Mouse (Mus musculus) thymus, adult 18-20 months (tissue): ENCODE results near the gene Ceacam1.
A peak's percentile ranks its signal among the peaks of the same experiment; 100 is the strongest.
"Not testable (repeated sequence)": the region's sequence is repeated elsewhere in the genome, so short reads cannot be mapped to it uniquely, and the experiment has no call there.

ENCODE experiments used
- DNase-seq, 2 experiments: peaks; one replicate each; pipeline ENCODE4 v3.0.0; 2022; ENCODE audit warnings: mixed read lengths in 2 of 2

Ceacam1 gene

DNA sequence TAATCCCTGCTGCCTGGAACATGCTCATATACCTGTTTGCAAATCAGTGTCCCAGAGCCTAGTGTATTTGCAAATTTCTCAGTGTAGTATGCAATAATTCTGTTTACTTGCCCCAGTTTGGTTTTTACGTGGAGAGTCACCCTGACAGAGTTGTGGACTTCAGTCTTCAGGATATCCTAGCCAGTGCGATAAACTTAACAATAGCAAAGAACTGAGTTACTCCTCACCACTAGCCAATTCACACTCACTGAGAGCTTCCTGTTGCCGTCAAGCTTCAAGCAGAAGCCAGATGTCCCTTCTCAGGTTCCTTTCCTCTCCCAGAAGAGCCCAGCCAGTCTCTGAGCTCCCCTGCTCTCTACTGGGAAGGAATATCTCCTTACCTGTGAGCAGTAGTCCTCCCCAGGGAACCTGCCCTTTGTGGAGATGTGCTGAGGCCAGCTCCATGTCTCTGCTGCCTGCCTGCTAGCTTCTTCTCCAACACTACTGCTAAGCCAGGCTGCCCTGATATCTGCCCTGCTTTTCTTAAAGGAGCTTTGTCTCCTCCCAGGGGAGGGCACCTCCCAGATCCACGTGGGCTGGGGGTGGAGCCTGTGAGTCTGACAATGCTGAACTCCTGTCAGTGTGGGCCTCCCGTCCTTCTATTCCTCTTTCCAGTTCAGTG is at the start of gene Ceacam1:
Ceacam1 (minus strand) TSS at position 513 of the 661 bp plus-strand sequence.
- DNase-seq: peak; percentile 11 to 29

GRCm38 (mm10) chr7:25516070-25516777 is 38.8 kb upstream of the Ceacam1 start:
- DNase-seq: not testable (repeated sequence)

GRCm38 (mm10) chr7:25515667-25516066 is 38.3 kb upstream of the Ceacam1 start:
- not testable (repeated sequence) for DNase-seq

DNA sequence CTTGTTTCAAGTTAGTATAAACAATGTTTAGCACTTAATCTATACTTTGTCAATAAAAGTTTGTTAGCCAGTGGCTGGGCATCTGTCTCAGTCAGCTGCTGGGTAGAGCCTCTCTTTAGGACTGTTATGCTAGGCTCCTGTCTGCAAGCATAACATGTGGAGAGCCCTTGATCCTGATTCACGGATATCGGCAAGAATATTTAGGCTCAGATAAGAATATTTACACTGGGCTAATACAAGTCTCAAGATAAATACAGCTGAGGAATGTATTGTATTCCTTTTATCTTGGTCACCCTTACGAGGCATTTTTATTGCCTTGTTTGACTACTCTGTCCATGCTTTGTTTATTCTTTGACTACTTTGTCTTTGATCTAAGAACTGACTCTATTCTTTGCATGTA is 32.5 kb upstream of the Ceacam1 start:
- no peak for DNase-seq

GRCm38 (mm10) chr7:25494649-25495048 is 17.2 kb upstream of the Ceacam1 start:
- no peak for DNase-seq

DNA sequence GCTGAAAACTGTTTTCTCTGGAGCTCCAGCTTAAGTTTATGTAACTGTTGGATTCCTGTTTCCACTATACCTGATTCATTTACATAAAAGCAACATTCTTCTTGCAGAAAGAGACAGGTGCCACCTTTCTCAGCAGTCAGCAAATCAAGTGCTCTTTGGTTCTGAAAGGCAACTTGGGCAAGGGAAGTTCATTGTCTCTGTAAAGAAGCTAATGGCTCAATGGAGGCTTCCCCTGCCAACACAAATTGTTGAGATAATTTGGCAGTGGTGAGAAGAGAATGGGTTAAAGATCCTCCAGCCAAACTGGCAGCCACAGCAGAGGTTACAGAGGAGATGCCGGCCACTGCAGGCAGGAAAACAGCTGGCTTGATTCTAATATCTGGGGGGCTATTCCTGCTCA is 13.3 kb upstream of the Ceacam1 start:
- not testable (repeated sequence) for DNase-seq

GRCm38 (mm10) chr7:25489382-25489781 is 12.0 kb upstream of the Ceacam1 start:
- not testable (repeated sequence) for DNase-seq

DNA sequence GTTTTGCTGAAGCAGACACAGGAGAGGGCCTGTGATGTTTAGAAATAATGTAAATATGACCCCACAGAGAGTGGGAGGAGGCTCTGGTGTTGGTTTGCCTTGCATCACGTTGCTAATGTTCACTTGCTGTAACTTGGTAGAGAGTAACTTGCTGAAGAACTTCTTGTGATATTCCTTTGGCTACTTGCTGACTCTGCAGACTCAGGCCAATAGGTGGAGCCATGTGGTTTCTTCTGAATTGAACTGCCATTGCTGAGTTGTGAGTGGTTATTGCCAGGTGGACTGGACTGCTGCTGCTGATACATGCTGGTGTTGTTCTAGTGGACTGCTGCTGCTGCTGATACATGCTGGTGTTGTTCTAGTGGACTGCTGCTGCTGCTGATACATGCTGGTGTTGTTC is 8.8 kb upstream of the Ceacam1 start:
- DNase-seq: no peak

- DNase-seq: no peak
Measured at GRCm38 (mm10) chr7:25485061-25485460, 7.7 kb upstream of the Ceacam1 start.

- DNase-seq: no peak
Measured at GRCm38 (mm10) chr7:25483133-25483735, 5.8 kb upstream of the Ceacam1 start.

DNA sequence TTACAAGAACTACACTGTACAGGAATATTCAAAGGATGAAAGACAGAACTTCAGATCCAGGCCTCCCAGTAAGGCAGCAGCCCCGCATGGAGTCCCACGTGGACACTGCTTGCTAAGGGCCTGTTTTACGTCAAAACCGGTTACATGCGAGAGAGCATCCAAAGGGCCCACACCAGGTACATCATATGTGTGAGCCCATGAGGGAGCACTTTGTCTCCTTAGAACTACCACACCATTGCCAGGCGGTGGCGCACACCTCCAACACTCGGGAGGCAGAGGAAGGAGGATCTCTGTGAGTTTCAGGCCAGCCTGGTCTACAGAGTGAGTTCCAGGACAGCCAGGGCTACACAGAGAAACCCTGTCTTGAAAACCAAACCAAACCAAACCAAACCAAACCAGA is 3.4 kb upstream of the Ceacam1 start:
- DNase-seq: not testable (repeated sequence)

DNA sequence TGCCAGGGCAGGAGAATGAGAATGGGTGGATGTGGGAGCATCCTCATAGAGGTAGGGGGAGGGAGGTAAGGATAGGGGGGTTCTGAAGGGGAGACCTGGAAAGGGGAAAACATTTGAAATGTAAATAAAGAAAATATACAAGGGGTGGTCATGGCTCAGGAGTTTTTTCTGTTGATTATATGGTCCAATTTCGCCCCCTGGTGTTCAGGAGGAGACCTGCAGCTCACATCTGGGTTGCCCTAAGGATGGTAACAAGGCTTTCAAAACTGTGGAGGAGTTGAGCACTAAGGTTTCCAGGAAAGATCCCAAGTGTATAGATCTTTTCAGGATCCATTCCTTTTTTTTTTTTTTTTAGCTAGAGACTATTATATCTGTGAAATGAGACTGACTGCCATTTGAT is 2.0 kb upstream of the Ceacam1 start:
- DNase-seq: peak in 1 of 2 experiments; percentile 17

DNA sequence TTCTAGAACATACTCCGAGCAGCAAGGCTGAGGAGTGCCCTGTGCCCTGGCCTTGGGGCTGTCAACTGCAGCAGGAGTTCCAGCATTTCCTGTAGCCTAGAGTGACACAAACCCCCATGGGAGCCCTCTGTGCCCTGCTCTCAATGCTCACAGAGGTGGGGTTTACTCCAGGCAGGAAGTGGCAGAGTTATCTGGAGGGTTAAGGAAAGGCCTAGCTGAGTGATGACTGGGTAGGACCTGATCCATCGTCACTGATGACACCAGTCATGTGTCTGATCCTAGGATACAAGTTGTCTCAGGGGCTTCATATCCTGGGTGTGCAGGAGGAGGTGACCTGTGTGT is 320 bp upstream of the Ceacam1 start:
- DNase-seq: not testable (repeated sequence)

- DNase-seq: not testable (repeated sequence)
Measured at GRCm38 (mm10) chr7:25471821-25472220, 5.6 kb downstream of the Ceacam1 start.

- DNase-seq: not testable (repeated sequence)
Measured at GRCm38 (mm10) chr7:25465586-25465985, 11.8 kb downstream of the Ceacam1 start.

DNA sequence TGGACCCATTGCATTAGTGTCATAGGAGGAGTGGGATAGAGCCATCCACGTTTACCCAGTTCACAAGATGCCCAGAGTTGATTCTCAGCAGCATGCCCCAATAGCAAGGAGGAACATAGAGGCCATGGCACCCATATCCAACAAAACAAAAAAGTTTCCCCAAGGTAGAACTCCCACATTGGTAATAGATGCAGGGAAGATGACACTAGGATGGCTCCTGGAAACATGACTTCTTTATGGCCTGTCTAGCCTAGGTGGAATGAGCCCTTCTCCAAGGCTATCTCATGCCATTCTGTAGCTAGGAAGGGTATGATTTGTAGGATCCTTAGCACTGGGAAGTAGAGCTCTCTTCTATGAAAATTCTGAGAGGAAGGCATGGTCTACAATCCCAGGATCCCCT is 12.4 kb downstream of the Ceacam1 start:
- DNase-seq: no peak

DNA sequence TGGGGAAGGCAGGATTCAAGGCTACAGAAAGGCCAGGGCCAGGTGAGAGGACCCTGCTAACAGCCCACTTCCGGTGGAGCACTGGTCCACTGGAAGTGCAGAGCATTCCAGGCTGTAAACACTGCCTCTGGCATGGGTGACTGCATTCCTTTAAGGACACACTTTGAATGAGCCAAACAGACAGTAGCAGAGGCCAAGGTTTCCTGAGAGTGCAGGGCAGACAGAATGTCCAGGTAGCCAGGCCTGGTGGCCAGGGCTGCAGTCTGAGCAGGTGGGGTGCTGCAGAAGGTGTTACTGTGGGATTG is 15.4 kb downstream of the Ceacam1 start:
- not testable (repeated sequence) for DNase-seq

DNA sequence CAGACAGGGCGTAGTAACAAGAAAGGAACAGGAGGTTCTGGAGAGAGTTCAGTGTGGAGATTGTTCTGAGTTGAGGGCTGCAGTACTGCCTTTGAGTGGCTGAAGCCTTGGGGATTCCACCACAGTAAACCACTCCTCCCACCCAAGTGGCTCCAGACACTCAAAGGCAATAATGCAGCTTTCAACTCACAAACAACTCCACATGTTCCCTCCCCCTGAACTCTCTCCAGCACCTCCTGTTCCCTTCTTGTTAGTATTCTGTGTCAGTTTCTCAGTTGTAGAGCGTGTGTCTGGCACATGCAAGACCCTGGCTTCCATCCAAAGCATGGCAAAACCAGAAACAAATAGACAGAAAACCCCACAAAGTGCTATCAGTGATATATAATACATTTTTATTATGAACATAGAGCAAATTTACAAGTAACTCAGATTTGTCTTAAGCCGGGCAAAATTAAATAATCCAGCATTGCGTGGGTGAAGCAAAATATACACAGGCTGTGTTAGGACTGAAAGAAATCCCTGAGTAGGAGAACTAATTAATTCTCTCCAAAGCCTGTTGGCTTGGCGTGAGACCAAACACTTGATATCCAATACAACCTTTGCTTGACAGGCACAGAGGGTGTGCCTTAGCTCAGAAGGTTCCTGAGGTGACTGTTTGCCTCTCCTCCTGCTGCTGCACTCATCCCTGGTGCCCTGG is 15.9 kb downstream of the Ceacam1 start:
- DNase-seq: not testable (repeated sequence)

DNA sequence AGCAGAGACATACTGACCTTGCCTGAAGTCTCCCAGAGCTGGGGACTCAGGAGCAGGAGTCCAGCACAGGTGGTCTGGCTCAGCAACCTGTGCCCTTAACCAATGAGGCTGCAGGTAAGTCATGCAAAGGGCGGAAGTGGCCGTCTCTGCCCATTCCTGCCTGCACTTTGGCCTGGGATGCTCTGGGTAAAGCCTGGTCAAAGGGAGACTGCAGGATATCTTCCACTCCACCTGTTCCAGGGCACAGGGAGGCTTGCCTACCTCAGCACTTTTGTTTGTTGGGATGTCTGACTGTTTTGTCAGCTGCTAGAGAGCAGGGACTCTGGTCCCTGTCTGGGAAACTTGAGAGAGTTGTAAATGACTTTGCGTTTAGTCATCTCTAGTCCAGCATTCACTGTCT is 25.3 kb downstream of the Ceacam1 start:
- DNase-seq: no peak

DNA sequence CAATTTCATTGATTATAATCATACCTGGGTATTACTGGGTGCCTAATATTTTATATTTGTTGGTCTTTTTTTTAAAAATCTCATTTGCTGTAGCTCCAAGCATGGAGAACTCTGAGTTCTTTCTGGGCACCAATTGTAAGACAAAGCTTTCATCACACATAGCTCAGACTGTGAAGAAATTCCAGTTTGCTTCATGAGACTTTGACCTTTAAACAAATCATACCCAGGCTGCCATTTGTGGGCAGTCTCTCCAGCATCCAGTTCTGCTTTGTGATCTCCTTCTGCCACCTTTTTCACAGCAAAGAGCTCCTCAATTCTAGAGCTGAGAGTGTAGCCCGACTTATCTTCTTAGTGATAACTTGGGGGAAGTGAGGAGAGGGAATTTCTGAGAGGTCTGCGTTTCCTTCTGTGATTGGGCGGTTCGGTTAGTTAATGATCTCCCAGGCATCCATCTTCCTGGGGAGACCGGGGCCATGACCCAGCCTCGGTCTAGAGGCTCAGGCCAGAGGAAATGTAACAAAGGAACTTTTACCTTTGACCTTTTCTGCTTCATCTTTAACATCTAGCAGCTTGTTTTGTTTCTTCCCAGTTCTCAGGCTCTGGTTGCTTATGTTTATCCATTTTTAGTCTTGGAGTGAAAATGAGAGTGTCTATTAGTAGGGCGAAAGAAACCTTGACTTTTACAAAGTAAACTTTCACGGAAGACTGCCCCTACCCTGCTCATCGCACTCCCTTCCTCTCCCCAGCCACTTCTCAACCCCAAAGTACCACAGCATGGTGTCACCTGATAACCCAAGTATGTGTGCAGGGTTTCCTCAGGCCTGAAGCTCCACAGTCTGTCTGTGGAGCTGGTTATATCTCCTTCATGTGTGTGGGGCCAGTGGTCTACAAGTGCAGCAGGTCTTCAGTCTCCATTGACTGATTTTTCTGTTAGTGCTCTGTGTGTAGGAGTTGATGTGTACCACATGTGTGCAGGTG is 27.2 kb downstream of the Ceacam1 start:
- no peak for DNase-seq

DNA sequence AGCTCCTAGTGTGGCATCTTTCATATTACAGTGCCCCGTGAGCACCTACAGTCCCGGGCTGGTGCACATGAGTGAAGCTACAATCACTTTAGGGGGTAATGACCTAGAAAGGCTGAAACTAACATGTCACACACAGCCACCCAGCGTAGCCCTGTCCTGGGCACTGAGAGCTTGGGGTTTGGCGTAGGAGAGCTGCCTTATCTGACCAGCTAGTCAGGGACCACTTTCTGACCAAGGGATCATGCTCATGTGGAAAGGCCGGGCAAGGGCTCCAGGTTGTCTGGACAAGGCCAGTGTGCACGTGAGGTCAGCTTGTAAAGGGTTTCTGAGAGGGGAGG is 36.6 kb downstream of the Ceacam1 start:
- DNase-seq: no peak

DNA sequence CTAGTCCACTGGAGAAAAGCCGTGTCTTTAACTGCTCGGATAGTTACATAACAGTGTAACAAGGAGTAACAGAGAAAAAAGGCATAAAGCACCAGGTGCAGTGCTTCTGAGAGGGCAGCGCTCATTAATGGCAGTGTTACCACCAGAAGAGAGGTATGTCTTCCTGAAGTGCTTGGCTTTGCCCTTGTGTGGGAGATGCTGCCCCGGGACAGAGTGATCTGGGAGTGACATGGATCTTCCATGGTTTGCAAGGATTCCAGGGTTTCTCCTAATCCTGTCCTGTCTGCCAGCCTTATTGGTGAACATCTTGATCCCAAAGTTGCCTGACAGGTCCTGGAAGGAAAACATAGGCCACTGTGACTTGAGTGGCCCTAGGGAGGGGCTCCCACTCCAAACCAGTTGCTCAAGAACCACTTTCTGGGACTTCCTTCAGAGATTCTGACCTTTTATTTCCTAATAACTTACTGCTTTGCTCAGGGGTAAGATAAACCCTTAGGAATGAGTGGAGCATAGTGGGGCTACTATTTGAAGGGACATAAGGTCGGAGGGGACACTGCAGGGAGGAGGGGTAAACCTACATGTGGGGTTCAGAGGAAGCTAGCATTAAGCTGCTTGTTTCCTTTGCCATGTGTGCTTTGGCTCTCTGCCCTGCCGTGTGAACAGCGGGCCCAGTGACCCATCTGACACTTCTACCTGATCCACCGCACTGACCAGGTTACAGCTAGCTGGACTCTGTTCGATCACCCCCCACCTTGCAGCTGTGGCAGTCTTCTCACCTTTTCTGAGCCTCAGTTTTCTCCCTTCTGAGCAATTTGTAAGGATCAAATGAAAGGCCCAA is 37.2 kb downstream of the Ceacam1 start:
- no peak for DNase-seq
